ENCODE assay signal across 8 mouse cellular contexts in genomic region chr17:66448421-66449405, GRCm38 (mm10). TPM values are rescaled to one million over a fixed set of nuclear protein-coding genes. Genes with fewer than 3 reads are reported as not detected.
DNase-seq lines count a peak whose midpoint lies in the region; ATAC-seq and TF ChIP-seq lines count a peak whose summit lies in the region.

No protein-coding gene starts in this region.

- no peak overlapping the region for H3K27ac ChIP-seq in bone marrow macrophage, adult 2 months (ENCODE audit: insufficient read depth, low read depth, low read length)
- H3K27ac ChIP-seq in forebrain, postnatal 0 days (ENCODE audit: low read depth, low read length): peak overlapping the region; percentile 89
- H3K27ac ChIP-seq in hindbrain, embryonic 13.5 days: peak overlapping the region; percentile 97
- 0 out of 2 replicates have a peak overlapping the region, but pooled peaks have one; percentile 14 for H3K27ac ChIP-seq in limb, embryonic 11.5 days (replicated peaks; ENCODE audit: low read depth, low read length)
- H3K27ac ChIP-seq in midbrain, embryonic 14.5 days (replicated peaks; ENCODE audit: low read depth, low read length): peak overlapping the region; percentile 95

- no peak for TF ChIP-seq POLR2A in bone marrow macrophage, adult 2 months (IDR thresholded peaks at IDR 0.05; ENCODE audit: borderline replicate concordance, low read depth, low read length)

- no peaks in the 10 kb centered on the region for H3K36me3 ChIP-seq in forebrain, postnatal 0 days (ENCODE audit: insufficient read depth)
- H3K36me3 ChIP-seq in hindbrain, embryonic 13.5 days: no peaks in the 10 kb centered on the region
- no peaks in the 10 kb centered on the region for H3K36me3 ChIP-seq in limb, embryonic 11.5 days (ENCODE audit: control insufficient read depth, insufficient read depth, low read length)
- no peaks in the 10 kb centered on the region for H3K36me3 ChIP-seq in midbrain, embryonic 14.5 days (ENCODE audit: control insufficient read depth, insufficient read depth, low read length)

- no peaks in the 10 kb centered on the region for H3K4me1 ChIP-seq in bone marrow macrophage, adult 2 months (ENCODE audit: control insufficient read depth, insufficient read depth, low read length)
- H3K4me1 ChIP-seq in forebrain, postnatal 0 days (ENCODE audit: insufficient read depth): peaks cover 26% of the 10 kb centered on the region
- H3K4me1 ChIP-seq in hindbrain, embryonic 13.5 days (replicated peaks): peaks cover 64% of the 10 kb centered on the region
- H3K4me1 ChIP-seq in limb, embryonic 11.5 days (ENCODE audit: control insufficient read depth, insufficient read depth, low read length): peaks cover 14% of the 10 kb centered on the region; the same call in 1 of the 2 replicates
- H3K4me1 ChIP-seq in midbrain, embryonic 14.5 days (ENCODE audit: control insufficient read depth, insufficient read depth, low read length): peaks cover 54% of the 10 kb centered on the region

- no peaks in the 10 kb centered on the region for H3K27me3 ChIP-seq in forebrain, postnatal 0 days (ENCODE audit: insufficient read depth, low read length)
- H3K27me3 ChIP-seq in hindbrain, embryonic 13.5 days: no peaks in the 10 kb centered on the region
- H3K27me3 ChIP-seq in limb, embryonic 11.5 days (ENCODE audit: control insufficient read depth, insufficient read depth, low read length): peaks cover 13% of the 10 kb centered on the region; the same call in 1 of the 2 replicates
- H3K27me3 ChIP-seq in midbrain, embryonic 14.5 days (ENCODE audit: control insufficient read depth, insufficient read depth, low read length): 0 out of 2 replicates have a peak, but pooled peaks cover 3% of the 10 kb centered on the region

- H3K4me3 ChIP-seq in bone marrow macrophage, adult 2 months (ENCODE audit: insufficient read depth, low read length): peak overlapping the region; percentile 45
- H3K4me3 ChIP-seq in forebrain, postnatal 0 days (ENCODE audit: low read depth, low read length): peak overlapping the region; percentile 87
- H3K4me3 ChIP-seq in hindbrain, embryonic 13.5 days: peak overlapping the region; percentile 96
- peak overlapping the region; percentile 75 for H3K4me3 ChIP-seq in limb, embryonic 11.5 days (ENCODE audit: low read depth, low read length)
- peak overlapping the region; percentile 91 for H3K4me3 ChIP-seq in midbrain, embryonic 14.5 days (replicated peaks; ENCODE audit: low read depth, low read length)

- no peak for TF ChIP-seq CTCF in bone marrow macrophage, adult 2 months (IDR thresholded peaks at IDR 0.05; ENCODE audit: low read depth, low read length)
- peak; percentile 49 for TF ChIP-seq CTCF in forebrain, postnatal 0 days (IDR thresholded peaks at IDR 0.05; ENCODE audit: low read depth)

- WGBS in forebrain, postnatal 0 days: under 1% methylated on average over 109 of the region's 136 CpGs
- under 1% methylated on average over 105 of the region's 136 CpGs for WGBS in hindbrain, embryonic 13.5 days
- WGBS in limb, embryonic 11.5 days: under 1% methylated on average over 98 of the region's 136 CpGs
- WGBS in midbrain, embryonic 14.5 days: under 1% methylated on average over 110 of the region's 136 CpGs

- H3K9me3 ChIP-seq in forebrain, postnatal 0 days (ENCODE audit: low read length): no peaks in the 10 kb centered on the region
- H3K9me3 ChIP-seq in hindbrain, embryonic 13.5 days: no peaks in the 10 kb centered on the region
- H3K9me3 ChIP-seq in limb, embryonic 11.5 days (ENCODE audit: control insufficient read depth, low read length): no peaks in the 10 kb centered on the region
- H3K9me3 ChIP-seq in midbrain, embryonic 14.5 days (ENCODE audit: control insufficient read depth, low read length): no peaks in the 10 kb centered on the region

- DNase-seq in cerebellum, adult 18-20 months: peak; percentile 52 to 72
- no peak for DNase-seq in cerebellum, adult 11-12 months
- peak; percentile 61 for DNase-seq in forebrain, postnatal 0 days
- peak; percentile 69 for DNase-seq in limb, embryonic 11.5 days (ENCODE audit: low spot score)
- peak; percentile 73 for DNase-seq in midbrain, embryonic 14.5 days
- peak; percentile 8 to 46 for DNase-seq in thymus, postnatal 10 days (ENCODE audit: low spot score in 2 of 2)

- peak; percentile 30 for ATAC-seq in forebrain, postnatal 0 days
- ATAC-seq in hindbrain, embryonic 13.5 days (ENCODE audit: low FRiP score): peak; percentile 24; the same call in 1 of the 2 replicates
- peak; percentile 19 for ATAC-seq in limb, embryonic 11.5 days (ENCODE audit: insufficient number of reproducible peaks, low FRiP score, low TSS enrichment, low read depth)
- peak; percentile 2; the same call in 1 of the 2 replicates for ATAC-seq in midbrain, embryonic 14.5 days (ENCODE audit: low FRiP score, low TSS enrichment)

- peak overlapping the region; percentile 95 for H3K4me2 ChIP-seq in forebrain, postnatal 0 days (ENCODE audit: low read depth)
- H3K4me2 ChIP-seq in hindbrain, embryonic 13.5 days: peak overlapping the region; percentile 92
- H3K4me2 ChIP-seq in limb, embryonic 11.5 days (ENCODE audit: low read depth, severe bottlenecking): peak overlapping the region; percentile 97
- H3K4me2 ChIP-seq in midbrain, embryonic 14.5 days (ENCODE audit: low read length): peak overlapping the region; percentile 94

- H3K9ac ChIP-seq in forebrain, postnatal 0 days: peak overlapping the region; percentile 85
- peak overlapping the region; percentile 99 for H3K9ac ChIP-seq in hindbrain, embryonic 13.5 days
- peak overlapping the region; percentile 76 for H3K9ac ChIP-seq in limb, embryonic 11.5 days (ENCODE audit: low read length)
- H3K9ac ChIP-seq in midbrain, embryonic 14.5 days (replicated peaks; ENCODE audit: low read length): peak overlapping the region; percentile 95

RNA-seq across cellular contexts. Expression of gene Mtcl1, which starts 0.8 kb away (rescaled TPM):
- not detected in 2 replicates for polyA plus RNA-seq in bone marrow macrophage, adult 2 months (2012; ENCODE audit: insufficient read depth, insufficient read length, missing spikeins)
- total RNA-seq in forebrain, postnatal 0 days (2014; rRNA removed): 21.4 and 25.7 TPM in 2 replicates
- 6.7 and 8.5 TPM in 2 replicates for polyA plus RNA-seq in forebrain, postnatal 0 days (2015; fragmentation: Nextera tagmentation; extraction: Ambion mirVana)
- 50.9 TPM in 2 replicates for polyA plus RNA-seq in hindbrain, embryonic 13.5 days (2015; fragmentation: Nextera tagmentation; extraction: Ambion mirVana)
- 5.7 TPM in 2 replicates for polyA plus RNA-seq in limb, embryonic 11.5 days (2014; fragmentation: Nextera tagmentation; extraction: Ambion mirVana)
- polyA plus RNA-seq in midbrain, embryonic 14.5 days (2014; fragmentation: Nextera tagmentation; extraction: Ambion mirVana): 26.7 and 36.0 TPM in 2 replicates

Comparison
In these comparisons a context has a peak if more than half of its experiments do, and no peak if none do; other contexts are left out.
1. H3K4me3 ChIP-seq: peak in every context shown above with its lines; median percentile 96 in hindbrain, embryonic 13.5 days; 91 in midbrain, embryonic 14.5 days; 87 in forebrain, postnatal 0 days; 75 in limb, embryonic 11.5 days; 45 in bone marrow macrophage, adult 2 months.